Mouse (Mus musculus) ES-CJ7 (cell line): ENCODE results near the gene Ppp1r14b.

Experiments
- DNase-seq: peaks from one replicate; pipeline ENCODE4 v3.0.0; 2011; ENCODE audit warnings: low read depth, low spot score

Ppp1r14b gene

GRCm38 (mm10) chr19:6974211-6975205 lies at the start of gene Ppp1r14b:
Ppp1r14b (plus strand) TSS chr19:6974968.
- peak; percentile 91 for DNase-seq

- DNase-seq = no peak
Measured at GRCm38 (mm10) chr19:6925307-6925573, 49.5 kb upstream of the Ppp1r14b start, which contains the start of gene Catsperz. Catsperz (minus strand) TSS chr19:6925380.

GRCm38 (mm10) chr19:6925611-6926329 lies 49.0 kb upstream of the Ppp1r14b start:
- DNase-seq = no peak

GRCm38 (mm10) chr19:6926559-6927255 lies 48.1 kb upstream of the Ppp1r14b start:
- no peak for DNase-seq

- no peak for DNase-seq
Measured at GRCm38 (mm10) chr19:6928080-6928479, 46.7 kb upstream of the Ppp1r14b start.

- no peak for DNase-seq
Measured at GRCm38 (mm10) chr19:6931002-6931401, 43.8 kb upstream of the Ppp1r14b start.

GRCm38 (mm10) chr19:6932018-6932417 lies 42.8 kb upstream of the Ppp1r14b start:
- DNase-seq = no peak

GRCm38 (mm10) chr19:6933102-6933435 lies 41.7 kb upstream of the Ppp1r14b start:
- DNase-seq = no peak

GRCm38 (mm10) chr19:6933436-6934194 lies 41.2 kb upstream of the Ppp1r14b start:
- no peak for DNase-seq

GRCm38 (mm10) chr19:6934195-6934977 lies 40.4 kb upstream of the Ppp1r14b start, which contains the start of gene Kcnk4:
Kcnk4 (minus strand) TSS chr19:6934515.
- no peak for DNase-seq

- DNase-seq = peak; percentile 65
Measured at GRCm38 (mm10) chr19:6936299-6936698, 38.5 kb upstream of the Ppp1r14b start.

GRCm38 (mm10) chr19:6937541-6938465 lies 37.0 kb upstream of the Ppp1r14b start:
- no peak for DNase-seq

GRCm38 (mm10) chr19:6939106-6940002 lies 35.4 kb upstream of the Ppp1r14b start:
- no peak for DNase-seq

- no peak for DNase-seq
Measured at GRCm38 (mm10) chr19:6940396-6941351, 34.1 kb upstream of the Ppp1r14b start.

- DNase-seq = peak; percentile 86
Measured at GRCm38 (mm10) chr19:6941372-6942248, 33.2 kb upstream of the Ppp1r14b start, which contains the start of gene Bad. Bad (plus strand) TSS chr19:6941861.

GRCm38 (mm10) chr19:6942249-6942691 lies 32.5 kb upstream of the Ppp1r14b start, which contains the start of gene Gpr137:
Gpr137 (minus strand) TSS chr19:6942480.
- peak; percentile 92 for DNase-seq
